Mouse (Mus musculus): ENCODE measurements around the gene Golga4. TPM values are rescaled to one million over a fixed set of nuclear protein-coding genes. Genes with fewer than 3 reads are reported as not detected.

The Golga4 gene
- polyA plus RNA-seq, 1 experiment: 18.5 TPM

- Histone ChIP-seq H3K4me2 (ENCODE audit: low read depth) (no peak overlapping the region), H3K27me3 (ENCODE audit: control insufficient read depth, insufficient read depth, insufficient read length) (no peaks in the 10 kb centered on the region), H3ac (ENCODE audit: control insufficient read depth, insufficient read length) (no peak overlapping the region), H3K4me3 (no peak overlapping the region), H3K79me2 (ENCODE audit: control insufficient read depth, insufficient read depth) (no peaks in the 10 kb centered on the region), H3K36me3 (ENCODE audit: control insufficient read depth, insufficient read depth) (peaks cover 33% of the 10 kb centered on the region)
- TF ChIP-seq CEBPB (IDR thresholded peaks at IDR 0.05; ENCODE audit: insufficient read depth, poor library complexity, severe bottlenecking) (no peak), E2F4 (IDR thresholded peaks at IDR 0.05; ENCODE audit: insufficient read depth) (no peak), MAX (IDR thresholded peaks at IDR 0.05; ENCODE audit: low read depth) (no peak), POLR2AphosphoS2 (IDR thresholded peaks at IDR 0.05; ENCODE audit: insufficient read length, low read depth) (no peak), TCF3 (IDR thresholded peaks at IDR 0.05; ENCODE audit: insufficient read length, low read depth) (no peak), USF1 (IDR thresholded peaks at IDR 0.05; ENCODE audit: low read depth) (no peak), POLR2A (IDR thresholded peaks at IDR 0.05; ENCODE audit: insufficient read length, low read depth) (no peak), MYOG (IDR thresholded peaks at IDR 0.05; ENCODE audit: control insufficient read depth in 1 of 3, insufficient read depth in 1 of 3, insufficient read length in 2 of 3, low read depth in 2 of 3) (no peak), TCF12 (IDR thresholded peaks at IDR 0.05; ENCODE audit: insufficient read depth, poor library complexity, severe bottlenecking) (no peak), SRF (IDR thresholded peaks at IDR 0.05; ENCODE audit: control insufficient read depth, insufficient read length, low read depth) (no peak), MYOD1 (IDR thresholded peaks at IDR 0.05; ENCODE audit: control insufficient read depth in 1 of 3, insufficient read length in 2 of 3, low read depth in 2 of 3) (no peak), REST (IDR thresholded peaks at IDR 0.05; ENCODE audit: insufficient read depth, insufficient read length) (no peak)
Measured at GRCm38 (mm10) chr9:118527056-118527455, 21.0 kb downstream of the Golga4 start.

GRCm38 (mm10) chr9:118529783-118530182 is 23.7 kb downstream of the Golga4 start:
- Histone ChIP-seq H3K4me3 (no peak overlapping the region), H3K4me2 (ENCODE audit: low read depth) (no peak overlapping the region), H3K36me3 (ENCODE audit: control insufficient read depth, insufficient read depth) (peaks cover 40% of the 10 kb centered on the region), H3ac (ENCODE audit: control insufficient read depth, insufficient read length) (no peak overlapping the region), H3K79me2 (ENCODE audit: control insufficient read depth, insufficient read depth) (no peaks in the 10 kb centered on the region), H3K27me3 (ENCODE audit: control insufficient read depth, insufficient read depth, insufficient read length) (no peaks in the 10 kb centered on the region)
- TF ChIP-seq E2F4 (IDR thresholded peaks at IDR 0.05; ENCODE audit: insufficient read depth): no peak
- TF ChIP-seq REST (IDR thresholded peaks at IDR 0.05; ENCODE audit: insufficient read depth, insufficient read length): no peak
- no peak for TF ChIP-seq USF1 (IDR thresholded peaks at IDR 0.05; ENCODE audit: low read depth)
- TF ChIP-seq CEBPB (IDR thresholded peaks at IDR 0.05; ENCODE audit: insufficient read depth, poor library complexity, severe bottlenecking): no peak
- TF ChIP-seq TCF12 (IDR thresholded peaks at IDR 0.05; ENCODE audit: insufficient read depth, poor library complexity, severe bottlenecking): no peak
- no peak for TF ChIP-seq POLR2AphosphoS2 (IDR thresholded peaks at IDR 0.05; ENCODE audit: insufficient read length, low read depth)
- TF ChIP-seq MAX (IDR thresholded peaks at IDR 0.05; ENCODE audit: low read depth): no peak

GRCm38 (mm10) chr9:118530679-118531078 is 24.6 kb downstream of the Golga4 start:
- no peaks in the 10 kb centered on the region for H3K79me2 ChIP-seq (ENCODE audit: control insufficient read depth, insufficient read depth)
- peaks cover 36% of the 10 kb centered on the region for H3K36me3 ChIP-seq (ENCODE audit: control insufficient read depth, insufficient read depth)
- H3K27me3 ChIP-seq (ENCODE audit: control insufficient read depth, insufficient read depth, insufficient read length): no peaks in the 10 kb centered on the region

GRCm38 (mm10) chr9:118532516-118533205 is 26.6 kb downstream of the Golga4 start:
- TF ChIP-seq SRF (IDR thresholded peaks at IDR 0.05; ENCODE audit: control insufficient read depth, insufficient read length, low read depth) (no peak), POLR2AphosphoS2 (IDR thresholded peaks at IDR 0.05; ENCODE audit: insufficient read length, low read depth) (no peak), MYOD1 (IDR thresholded peaks at IDR 0.05; ENCODE audit: control insufficient read depth in 1 of 3, insufficient read length in 2 of 3, low read depth in 2 of 3) (no peak), E2F4 (IDR thresholded peaks at IDR 0.05; ENCODE audit: insufficient read depth) (no peak), USF1 (IDR thresholded peaks at IDR 0.05; ENCODE audit: low read depth) (no peak), POLR2A (IDR thresholded peaks at IDR 0.05; ENCODE audit: insufficient read length, low read depth) (no peak), REST (IDR thresholded peaks at IDR 0.05; ENCODE audit: insufficient read depth, insufficient read length) (no peak), TCF3 (IDR thresholded peaks at IDR 0.05; ENCODE audit: insufficient read length, low read depth) (no peak), CEBPB (IDR thresholded peaks at IDR 0.05; ENCODE audit: insufficient read depth, poor library complexity, severe bottlenecking) (no peak), MYOG (IDR thresholded peaks at IDR 0.05; ENCODE audit: control insufficient read depth in 1 of 3, insufficient read depth in 1 of 3, insufficient read length in 2 of 3, low read depth in 2 of 3) (no peak), TCF12 (IDR thresholded peaks at IDR 0.05; ENCODE audit: insufficient read depth, poor library complexity, severe bottlenecking) (no peak), MAX (IDR thresholded peaks at IDR 0.05; ENCODE audit: low read depth) (no peak)
- Histone ChIP-seq H3ac (ENCODE audit: control insufficient read depth, insufficient read length) (no peak overlapping the region), H3K4me3 (no peak overlapping the region), H3K27me3 (ENCODE audit: control insufficient read depth, insufficient read depth, insufficient read length) (no peaks in the 10 kb centered on the region), H3K4me2 (ENCODE audit: low read depth) (peak overlapping the region; percentile 36), H3K79me2 (ENCODE audit: control insufficient read depth, insufficient read depth) (no peaks in the 10 kb centered on the region), H3K36me3 (ENCODE audit: control insufficient read depth, insufficient read depth) (peaks cover 25% of the 10 kb centered on the region)

More at GRCm38 (mm10) chr9:118530679-118531078, 24.6 kb downstream of the Golga4 start:
- TF ChIP-seq POLR2A (IDR thresholded peaks at IDR 0.05; ENCODE audit: insufficient read length, low read depth) (no peak), REST (IDR thresholded peaks at IDR 0.05; ENCODE audit: insufficient read depth, insufficient read length) (no peak), E2F4 (IDR thresholded peaks at IDR 0.05; ENCODE audit: insufficient read depth) (no peak), USF1 (IDR thresholded peaks at IDR 0.05; ENCODE audit: low read depth) (no peak), MYOG (IDR thresholded peaks at IDR 0.05; ENCODE audit: control insufficient read depth in 1 of 3, insufficient read depth in 1 of 3, insufficient read length in 2 of 3, low read depth in 2 of 3) (no peak), POLR2AphosphoS2 (IDR thresholded peaks at IDR 0.05; ENCODE audit: insufficient read length, low read depth) (no peak), CEBPB (IDR thresholded peaks at IDR 0.05; ENCODE audit: insufficient read depth, poor library complexity, severe bottlenecking) (no peak), MAX (IDR thresholded peaks at IDR 0.05; ENCODE audit: low read depth) (no peak), SRF (IDR thresholded peaks at IDR 0.05; ENCODE audit: control insufficient read depth, insufficient read length, low read depth) (no peak), TCF12 (IDR thresholded peaks at IDR 0.05; ENCODE audit: insufficient read depth, poor library complexity, severe bottlenecking) (no peak), MYOD1 (IDR thresholded peaks at IDR 0.05; ENCODE audit: control insufficient read depth in 1 of 3, insufficient read length in 2 of 3, low read depth in 2 of 3) (no peak), TCF3 (IDR thresholded peaks at IDR 0.05; ENCODE audit: insufficient read length, low read depth) (no peak)
- no peak overlapping the region for H3K4me2 ChIP-seq (ENCODE audit: low read depth)
- no peak overlapping the region for H3K4me3 ChIP-seq
- H3ac ChIP-seq (ENCODE audit: control insufficient read depth, insufficient read length): no peak overlapping the region
